Comparison of ENCODE assay signal across 8 mouse cellular contexts in genomic region chr7:16296146-16296545, GRCm38 (mm10). TPM values are rescaled to one million over a fixed set of nuclear protein-coding genes. Genes with fewer than 3 reads are reported as not detected.
DNase-seq lines count a peak whose midpoint lies in the region; ATAC-seq lines count a peak whose summit lies in the region.

No protein-coding gene starts in this region.

- 30% methylated on average over 2 of the region's 2 CpGs for WGBS in heart, embryonic 14.5 days
- WGBS in embryonic facial prominence, embryonic 14.5 days = 39% methylated on average over 2 of the region's 2 CpGs
- 5% methylated on average over 2 of the region's 2 CpGs for WGBS in liver, embryonic 13.5 days (ENCODE audit: insufficient replicate concordance)

- H3K9ac ChIP-seq in heart, embryonic 14.5 days (ENCODE audit: low read length) = no peak overlapping the region
- no peak overlapping the region for H3K9ac ChIP-seq in embryonic facial prominence, embryonic 14.5 days (ENCODE audit: low read depth, low read length)
- peak overlapping the region; percentile 74 for H3K9ac ChIP-seq in liver, embryonic 13.5 days

- H3K27me3 ChIP-seq in heart, embryonic 14.5 days (ENCODE audit: control insufficient read depth, insufficient read depth, low read length) = no peaks in the 10 kb centered on the region
- no peaks in the 10 kb centered on the region for H3K27me3 ChIP-seq in embryonic facial prominence, embryonic 14.5 days (replicated peaks; ENCODE audit: control insufficient read depth, insufficient read depth, low read length)
- H3K27me3 ChIP-seq in liver, embryonic 13.5 days = peaks cover 31% of the 10 kb centered on the region

- no peaks in the 10 kb centered on the region for H3K9me3 ChIP-seq in heart, embryonic 14.5 days (ENCODE audit: control insufficient read depth, low read length)
- no peaks in the 10 kb centered on the region for H3K9me3 ChIP-seq in embryonic facial prominence, embryonic 14.5 days (ENCODE audit: control insufficient read depth, low read length)
- H3K9me3 ChIP-seq in liver, embryonic 13.5 days (replicated peaks) = no peaks in the 10 kb centered on the region

- peak overlapping the region; percentile 79 for H3K4me2 ChIP-seq in heart, embryonic 14.5 days (ENCODE audit: low read length)
- H3K4me2 ChIP-seq in embryonic facial prominence, embryonic 14.5 days (ENCODE audit: low read depth, low read length) = peak overlapping the region; percentile 85
- peak overlapping the region; percentile 82 for H3K4me2 ChIP-seq in liver, embryonic 13.5 days

- H3K27ac ChIP-seq in heart, embryonic 14.5 days (replicated peaks in 1 of 2; ENCODE audit: control insufficient read depth in 1 of 2, insufficient read depth in 1 of 2, low read depth in 2 of 2, low read length in 2 of 2) = peak overlapping the region; percentile 63 to 88
- no peak overlapping the region; the same call in 1 of the 2 replicates for H3K27ac ChIP-seq in embryonic facial prominence, embryonic 14.5 days (replicated peaks; ENCODE audit: low read depth, low read length)
- peak overlapping the region; percentile 99 for H3K27ac ChIP-seq in liver, embryonic 13.5 days

- intact Hi-C loops in heart, postnatal 10 days (cut with DNase I) = loop anchor here (5.0 kb wide), 1 partner anchor 196 kb away; no protein-coding TSS in a partner anchor

- no peaks in the 10 kb centered on the region for H3K36me3 ChIP-seq in heart, embryonic 14.5 days (ENCODE audit: control insufficient read depth, insufficient read depth, low read length)
- no peaks in the 10 kb centered on the region for H3K36me3 ChIP-seq in embryonic facial prominence, embryonic 14.5 days (ENCODE audit: control insufficient read depth, insufficient read depth, low read length)
- no peaks in the 10 kb centered on the region for H3K36me3 ChIP-seq in liver, embryonic 13.5 days

- no peak for DNase-seq in heart, postnatal 10 days
- peak; percentile 47 for DNase-seq in CD4-positive helper T cell, adult 2 months (ENCODE audit: low read depth, low spot score)
- no peak for DNase-seq in embryonic facial prominence, embryonic 14.5 days (ENCODE audit: low spot score)
- DNase-seq in liver, embryonic 13.5 days = peak; percentile 57
- DNase-seq in right cerebral cortex, postnatal 36 days (ENCODE audit: low spot score in 2 of 2) = no peak
- DNase-seq in spleen, postnatal 36 days (ENCODE audit: low spot score in 2 of 2) = no peak
- DNase-seq in urinary bladder, adult 18-20 months (ENCODE audit: low spot score in 2 of 2) = no peak

- 0 out of 4 replicates have a peak overlapping the region, but pooled peaks of 1 of the 2 experiments have one; percentile 24 for H3K4me3 ChIP-seq in heart, embryonic 14.5 days (ENCODE audit: control insufficient read depth in 1 of 2, insufficient read depth in 1 of 2, low read depth in 1 of 2, low read length in 2 of 2)
- no peak overlapping the region for H3K4me3 ChIP-seq in embryonic facial prominence, embryonic 14.5 days (ENCODE audit: low read depth, low read length)
- peak overlapping the region; percentile 60 for H3K4me3 ChIP-seq in liver, embryonic 13.5 days (replicated peaks)

- no peak for ATAC-seq in heart, embryonic 14.5 days (ENCODE audit: insufficient number of reproducible peaks, insufficient read depth, low FRiP score, low read depth)
- ATAC-seq in embryonic facial prominence, embryonic 14.5 days (ENCODE audit: low read depth) = no peak
- ATAC-seq in liver, embryonic 13.5 days (ENCODE audit: low read depth) = peak; percentile 62

- H3K4me1 ChIP-seq in heart, embryonic 14.5 days (ENCODE audit: control insufficient read depth in 2 of 2, insufficient read depth in 2 of 2, low read length in 2 of 2) = peaks cover 12 to 26% of the 10 kb centered on the region in 2 experiments
- H3K4me1 ChIP-seq in embryonic facial prominence, embryonic 14.5 days (ENCODE audit: control insufficient read depth, insufficient read depth, low read length) = 0 out of 2 replicates have a peak, but pooled peaks cover 13% of the 10 kb centered on the region
- peaks cover 50% of the 10 kb centered on the region for H3K4me1 ChIP-seq in liver, embryonic 13.5 days (replicated peaks)

RNA-seq across cellular contexts. Expression of gene Ccdc9, which starts 9.6 kb away (rescaled TPM):
- 10.6 and 11.2 TPM in 2 replicates for polyA plus RNA-seq in heart, embryonic 14.5 days (2014; fragmentation: Nextera tagmentation; extraction: Ambion mirVana)
- total RNA-seq in heart, postnatal 10 days (2021) = 10 to 100 TPM; 38.2 to 39.1 TPM
- polyA plus RNA-seq in embryonic facial prominence, embryonic 14.5 days (2014; fragmentation: Nextera tagmentation; extraction: Ambion mirVana) = 10.9 and 13.7 TPM in 2 replicates
- polyA plus RNA-seq in liver, embryonic 13.5 days (2015; fragmentation: Nextera tagmentation; extraction: Ambion mirVana) = 12.6 and 17.5 TPM in 2 replicates

RNA-seq across cellular contexts. Expression of gene Bbc3, which starts 12.0 kb away (rescaled TPM):
- 3.8 and 5.2 TPM in 2 replicates for polyA plus RNA-seq in heart, embryonic 14.5 days (2014; fragmentation: Nextera tagmentation; extraction: Ambion mirVana)
- 1 to 10 TPM; 9.5 to 9.8 TPM for total RNA-seq in heart, postnatal 10 days (2021)
- 4.0 and 4.6 TPM in 2 replicates for polyA plus RNA-seq in embryonic facial prominence, embryonic 14.5 days (2014; fragmentation: Nextera tagmentation; extraction: Ambion mirVana)
- polyA plus RNA-seq in liver, embryonic 13.5 days (2015; fragmentation: Nextera tagmentation; extraction: Ambion mirVana) = 4.1 and 4.5 TPM in 2 replicates

RNA-seq across cellular contexts. Expression of gene Inafm1, which starts 22.7 kb away (rescaled TPM):
- polyA plus RNA-seq in heart, embryonic 14.5 days (2014; fragmentation: Nextera tagmentation; extraction: Ambion mirVana) = 9.9 and 11.7 TPM in 2 replicates
- total RNA-seq in heart, postnatal 10 days (2021) = 10 to 100 TPM; 15.6 to 15.7 TPM
- polyA plus RNA-seq in embryonic facial prominence, embryonic 14.5 days (2014; fragmentation: Nextera tagmentation; extraction: Ambion mirVana) = 21.1 and 23.4 TPM in 2 replicates
- 3.9 and 4.4 TPM in 2 replicates for polyA plus RNA-seq in liver, embryonic 13.5 days (2015; fragmentation: Nextera tagmentation; extraction: Ambion mirVana)

RNA-seq across cellular contexts. Expression of gene C5ar1, which starts 36.8 kb away (rescaled TPM):
- 3.3 and 3.7 TPM in 2 replicates for polyA plus RNA-seq in heart, embryonic 14.5 days (2014; fragmentation: Nextera tagmentation; extraction: Ambion mirVana)
- 1 to 10 TPM; 4.6 to 4.8 TPM for total RNA-seq in heart, postnatal 10 days (2021)
- polyA plus RNA-seq in embryonic facial prominence, embryonic 14.5 days (2014; fragmentation: Nextera tagmentation; extraction: Ambion mirVana) = 4.1 and 4.4 TPM in 2 replicates
- 1.4 TPM in 2 replicates for polyA plus RNA-seq in liver, embryonic 13.5 days (2015; fragmentation: Nextera tagmentation; extraction: Ambion mirVana)

RNA-seq across cellular contexts. Expression of gene C5ar2, which starts 52.2 kb away (rescaled TPM):
- polyA plus RNA-seq in heart, embryonic 14.5 days (2014; fragmentation: Nextera tagmentation; extraction: Ambion mirVana) = 0.80 and 0.94 TPM in 2 replicates
- under 1 TPM; 0.38 to 0.50 TPM for total RNA-seq in heart, postnatal 10 days (2021)
- polyA plus RNA-seq in embryonic facial prominence, embryonic 14.5 days (2014; fragmentation: Nextera tagmentation; extraction: Ambion mirVana) = 0.09 TPM in 1 of 2 replicates, not detected in the other
- polyA plus RNA-seq in liver, embryonic 13.5 days (2015; fragmentation: Nextera tagmentation; extraction: Ambion mirVana) = 0.72 and 0.77 TPM in 2 replicates

Comparison
In these comparisons a context has a peak if more than half of its experiments do, and no peak if none do; other contexts are left out.
1. DNase-seq: peak in CD4-positive helper T cell, adult 2 months (single experiment) and liver, embryonic 13.5 days (single experiment); none in heart, postnatal 10 days (0 of 2), embryonic facial prominence, embryonic 14.5 days (single experiment), right cerebral cortex, postnatal 36 days (0 of 2), spleen, postnatal 36 days (0 of 2) and urinary bladder, adult 18-20 months (0 of 2).
2. Peak in every context shown above with its lines, with median percentiles within 50 percentile points of each other: H3K4me2 ChIP-seq.